Mouse (Mus musculus): ENCODE measurements at regions not wholly inside any gene's neighbourhood (a gene's known extent, or its start where the extent isn't known, plus 50 kb on each side); places are given as distances from the start of the nearest gene placed in this dataset.
"Not testable (repeated sequence)": the region's sequence is repeated elsewhere in the genome, so short reads cannot be mapped to it uniquely, and the experiment has no call there.

- Histone ChIP-seq H3K27me3 (ENCODE audit: poor library complexity, severe bottlenecking) (no peaks in the 10 kb centered on the region), H3K36me3 (replicated peaks) (no peaks in the 10 kb centered on the region), H3K27ac (no peak overlapping the region), H3K9me3 (no peaks in the 10 kb centered on the region), H3K4me3 (no peak overlapping the region), H3K4me1 (peaks cover 8% of the 10 kb centered on the region; the same call in 1 of the 2 replicates)
- DNase-seq (ENCODE audit: extremely low spot score, low spot score), result no peak
- 94% methylated on average over 1 of the region's 1 CpGs for WGBS
Measured at GRCm38 (mm10) chr7:83432843-83433242, 151.9 kb upstream of the Tmc3 start.

- Histone ChIP-seq H3K27ac (no peak overlapping the region), H3K36me3 (replicated peaks) (no peaks in the 10 kb centered on the region), H3K4me3 (no peak overlapping the region), H3K9me3 (no peaks in the 10 kb centered on the region), H3K27me3 (ENCODE audit: poor library complexity, severe bottlenecking) (no peaks in the 10 kb centered on the region), H3K4me1 (peaks cover 13% of the 10 kb centered on the region; the same call in 1 of the 2 replicates)
- no peak for DNase-seq (ENCODE audit: extremely low spot score, low spot score)
- 63% methylated on average over 5 of the region's 5 CpGs for WGBS
Measured at GRCm38 (mm10) chr7:83433959-83434715, 150.6 kb upstream of the Tmc3 start.

GRCm38 (mm10) chr7:83438538-83439393 is 146.0 kb upstream of the Tmc3 start:
- Histone ChIP-seq H3K9me3 (no peaks in the 10 kb centered on the region), H3K27ac (0 out of 2 replicates have a peak overlapping the region, but pooled peaks have one; percentile 25), H3K4me3 (no peak overlapping the region), H3K27me3 (ENCODE audit: poor library complexity, severe bottlenecking) (no peaks in the 10 kb centered on the region), H3K36me3 (replicated peaks) (no peaks in the 10 kb centered on the region), H3K4me1 (peaks cover 26% of the 10 kb centered on the region)
- no peak for DNase-seq (ENCODE audit: extremely low spot score, low spot score)
- 62% methylated on average over 7 of the region's 7 CpGs for WGBS

GRCm38 (mm10) chr7:83443596-83444278 is 141.0 kb upstream of the Tmc3 start:
- WGBS, result 30% methylated on average over 16 of the region's 16 CpGs

GRCm38 (mm10) chr7:83444279-83444615 is 140.5 kb upstream of the Tmc3 start:
- no peaks in the 10 kb centered on the region for H3K9me3 ChIP-seq
- peak overlapping the region; percentile 67 for H3K27ac ChIP-seq
- DNase-seq (ENCODE audit: extremely low spot score, low spot score), result no peak
- no peaks in the 10 kb centered on the region for H3K36me3 ChIP-seq (replicated peaks)
- no peaks in the 10 kb centered on the region for H3K27me3 ChIP-seq (ENCODE audit: poor library complexity, severe bottlenecking)
- no peak overlapping the region for H3K4me3 ChIP-seq
- H3K4me1 ChIP-seq, result peaks cover 37% of the 10 kb centered on the region
- 66% methylated on average over 1 of the region's 1 CpGs for WGBS

More at GRCm38 (mm10) chr7:83443596-83444278, 141.0 kb upstream of the Tmc3 start:
- Histone ChIP-seq H3K4me3 (no peak overlapping the region), H3K9me3 (no peaks in the 10 kb centered on the region), H3K27me3 (ENCODE audit: poor library complexity, severe bottlenecking) (no peaks in the 10 kb centered on the region), H3K4me1 (peaks cover 41% of the 10 kb centered on the region), H3K27ac (peak overlapping the region; percentile 67), H3K36me3 (replicated peaks) (no peaks in the 10 kb centered on the region)
- peak; percentile 56 for DNase-seq (ENCODE audit: extremely low spot score, low spot score)

- Histone ChIP-seq H3K4me1 (peaks cover 37% of the 10 kb centered on the region), H3K9me3 (no peaks in the 10 kb centered on the region), H3K27me3 (ENCODE audit: poor library complexity, severe bottlenecking) (no peaks in the 10 kb centered on the region), H3K27ac (peak overlapping the region; percentile 67), H3K4me3 (no peak overlapping the region), H3K36me3 (replicated peaks) (no peaks in the 10 kb centered on the region)
- 55% methylated on average over 5 of the region's 5 CpGs for WGBS
- no peak for DNase-seq (ENCODE audit: extremely low spot score, low spot score)
Measured at GRCm38 (mm10) chr7:83445181-83445926, 139.4 kb upstream of the Tmc3 start.

GRCm38 (mm10) chr7:83450346-83450745 is 134.4 kb upstream of the Tmc3 start:
- WGBS, result 75% methylated on average over 3 of the region's 3 CpGs
- Histone ChIP-seq H3K27me3 (ENCODE audit: poor library complexity, severe bottlenecking) (no peaks in the 10 kb centered on the region), H3K27ac (no peak overlapping the region), H3K4me1 (peaks cover 8% of the 10 kb centered on the region), H3K36me3 (replicated peaks) (no peaks in the 10 kb centered on the region), H3K4me3 (no peak overlapping the region), H3K9me3 (no peaks in the 10 kb centered on the region)
- DNase-seq (ENCODE audit: extremely low spot score, low spot score), result no peak

- no peaks in the 10 kb centered on the region for H3K36me3 ChIP-seq (replicated peaks)
- H3K4me1 ChIP-seq, result no peaks in the 10 kb centered on the region
- no peak overlapping the region for H3K27ac ChIP-seq
- 82% methylated on average over 7 of the region's 7 CpGs for WGBS
- H3K4me3 ChIP-seq, result no peak overlapping the region
- no peaks in the 10 kb centered on the region for H3K27me3 ChIP-seq (ENCODE audit: poor library complexity, severe bottlenecking)
- no peaks in the 10 kb centered on the region for H3K9me3 ChIP-seq
- no peak for DNase-seq (ENCODE audit: extremely low spot score, low spot score)
Measured at GRCm38 (mm10) chr7:83452309-83452708, 132.4 kb upstream of the Tmc3 start.

- Histone ChIP-seq H3K27me3 (ENCODE audit: poor library complexity, severe bottlenecking) (no peaks in the 10 kb centered on the region), H3K9me3 (no peaks in the 10 kb centered on the region), H3K36me3 (replicated peaks) (no peaks in the 10 kb centered on the region), H3K4me1 (0 out of 2 replicates have a peak, but pooled peaks cover 2% of the 10 kb centered on the region), H3K4me3 (no peak overlapping the region), H3K27ac (no peak overlapping the region)
- 69% methylated on average over 3 of the region's 3 CpGs for WGBS
- DNase-seq (ENCODE audit: extremely low spot score, low spot score), result no peak
Measured at GRCm38 (mm10) chr7:83459520-83459919, 125.2 kb upstream of the Tmc3 start.

- H3K9me3 ChIP-seq, result no peaks in the 10 kb centered on the region
- DNase-seq (ENCODE audit: extremely low spot score, low spot score), result no peak
- H3K4me3 ChIP-seq, result no peak overlapping the region
- 90% methylated on average over 8 of the region's 8 CpGs for WGBS
- H3K27ac ChIP-seq, result no peak overlapping the region
- H3K27me3 ChIP-seq (ENCODE audit: poor library complexity, severe bottlenecking), result no peaks in the 10 kb centered on the region
- no peaks in the 10 kb centered on the region for H3K4me1 ChIP-seq
- H3K36me3 ChIP-seq (replicated peaks), result no peaks in the 10 kb centered on the region
Measured at GRCm38 (mm10) chr7:83467006-83467405, 117.7 kb upstream of the Tmc3 start.

GRCm38 (mm10) chr7:83469856-83470255 is 114.9 kb upstream of the Tmc3 start:
- not testable (repeated sequence) for DNase-seq (ENCODE audit: extremely low spot score, low spot score); H3K9me3 ChIP-seq
- 93% methylated on average over 4 of the region's 4 CpGs for WGBS

GRCm38 (mm10) chr7:83471111-83471510 is 113.6 kb upstream of the Tmc3 start:
- no peaks in the 10 kb centered on the region for H3K4me1 ChIP-seq
- H3K27ac ChIP-seq, result no peak overlapping the region
- WGBS, result 100% methylated on average over 2 of the region's 2 CpGs
- no peaks in the 10 kb centered on the region for H3K36me3 ChIP-seq (replicated peaks)
- H3K4me3 ChIP-seq, result no peak overlapping the region
- no peak for DNase-seq (ENCODE audit: extremely low spot score, low spot score)
- H3K27me3 ChIP-seq (ENCODE audit: poor library complexity, severe bottlenecking), result no peaks in the 10 kb centered on the region
- H3K9me3 ChIP-seq, result no peaks in the 10 kb centered on the region

More at GRCm38 (mm10) chr7:83469856-83470255, 114.9 kb upstream of the Tmc3 start:
- H3K4me1 ChIP-seq; H3K4me3 ChIP-seq; H3K36me3 ChIP-seq (replicated peaks); H3K27me3 ChIP-seq (ENCODE audit: poor library complexity, severe bottlenecking); H3K27ac ChIP-seq: not testable (repeated sequence)

Measured in forebrain, embryonic 10.5 days (tissue).